Mouse (Mus musculus): ENCODE data around the gene Slfnl1.

- TF ChIP-seq GATA1 (IDR thresholded peaks at IDR 0.05; ENCODE audit: low read length): no peak
- TF ChIP-seq TAL1 (IDR thresholded peaks at IDR 0.05; ENCODE audit: low read length): no peak
These were observed 48.9 kb downstream of the Slfnl1 start for GRCm38 (mm10) chr4:120580894-120581293.

All from erythroblast, embryonic 14.5 days (primary cell).